Mouse (Mus musculus) embryonic fibroblast, embryonic 13.5 days (primary cell): ENCODE measurements around the gene Cwc22.

Experiments used
- CTCF ChIP-seq: IDR thresholded peaks from 2 replicates; pipeline ENCODE4 v1.5.1; 2011; ENCODE audit warnings: mild to moderate bottlenecking, control low read depth, low read length, moderate library complexity, borderline replicate concordance; ENCODE audit not compliant: insufficient read depth
- POLR2A ChIP-seq: IDR thresholded peaks from 2 replicates; pipeline ENCODE4 v1.6.1; 2011; ENCODE audit warnings: low read depth, mild to moderate bottlenecking, control low read depth, low read length, moderate library complexity

DNA sequence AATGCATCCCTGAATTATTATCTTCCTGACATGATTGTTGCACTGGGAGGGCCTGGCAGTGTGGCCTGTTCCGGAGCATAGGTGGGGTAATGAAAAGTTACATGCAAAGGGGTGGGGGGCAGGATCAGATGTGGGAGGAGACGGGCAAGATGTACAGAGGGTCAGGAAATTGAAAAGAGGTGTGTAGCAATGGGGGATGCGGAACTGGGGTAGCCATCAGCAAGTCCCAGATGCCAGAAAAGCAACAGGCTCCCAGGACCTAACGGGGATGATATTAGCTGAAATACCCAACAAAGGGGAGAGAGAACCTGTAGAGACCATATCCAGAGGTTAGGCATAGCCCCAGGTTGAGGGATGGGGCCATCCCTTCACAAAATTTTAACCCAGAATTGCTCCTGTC is 34.0 kb downstream of the Cwc22 start:
- TF ChIP-seq CTCF (no peak), POLR2A (no peak)
